Mouse (Mus musculus): ENCODE measurements around the gene Pla2g2c.
A peak's percentile ranks its signal among the peaks of the same experiment; 100 is the strongest.

The Pla2g2c gene

GRCm38 (mm10) chr4:138709944-138710343, 14.6 kb upstream of the Pla2g2c start:
- DNase-seq = no peak

GRCm38 (mm10) chr4:138710633-138711032, 14.0 kb upstream of the Pla2g2c start:
- no peak for DNase-seq

DNA sequence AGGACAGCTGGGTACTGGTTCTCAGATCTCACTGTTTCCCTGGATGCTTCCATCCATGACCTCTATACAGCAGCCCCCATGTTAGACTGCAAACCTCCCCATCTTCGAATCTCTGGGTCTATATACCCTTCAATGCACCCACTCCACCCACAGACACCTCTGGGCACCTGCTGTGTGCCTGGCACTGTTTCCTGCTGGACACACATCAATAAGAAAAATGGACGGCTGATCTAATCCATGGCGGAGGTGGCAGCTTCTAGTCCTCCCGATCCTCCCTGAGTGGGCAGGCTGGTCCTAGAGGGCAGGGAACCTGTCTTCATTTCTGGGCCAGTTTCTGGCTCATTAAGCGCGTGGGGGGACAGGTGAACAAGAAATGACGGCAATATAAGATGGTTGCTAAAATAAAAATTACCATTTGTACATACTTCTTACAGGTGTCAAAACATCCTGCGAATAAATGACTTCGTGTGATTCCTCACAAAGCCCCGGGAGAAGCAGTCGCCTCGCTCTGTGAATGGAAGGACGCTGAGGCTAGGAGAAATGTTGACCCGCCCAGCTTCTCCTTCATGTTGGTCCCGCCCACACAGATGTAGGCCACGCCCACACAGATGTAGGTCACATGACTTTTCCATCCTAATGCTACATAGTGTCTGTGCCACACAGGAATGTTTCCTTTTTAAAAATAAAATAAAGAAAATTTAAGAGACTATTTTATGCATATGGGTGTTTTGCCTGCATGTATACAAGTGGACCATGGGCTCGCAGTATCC, 13.4 kb upstream of the Pla2g2c start:
- DNase-seq = no peak

DNA sequence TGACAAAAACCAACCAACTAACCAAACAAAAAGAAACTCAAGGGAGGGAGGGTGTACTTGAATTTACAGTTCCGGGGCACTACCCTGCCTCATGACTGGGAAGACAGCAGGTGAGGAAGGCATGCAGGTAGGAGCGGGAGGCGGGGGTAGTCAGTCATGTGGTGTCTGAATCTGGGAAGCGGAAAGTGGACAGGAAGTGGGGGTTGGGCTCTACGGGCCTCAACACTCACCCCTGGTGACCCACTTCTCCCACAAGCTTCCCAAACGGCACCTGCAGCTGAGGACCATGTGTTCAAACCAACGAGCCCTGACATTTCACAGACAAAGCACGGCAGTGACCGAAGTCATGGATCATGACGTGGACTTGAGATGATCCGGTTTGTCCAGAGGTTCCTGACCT, 12.5 kb upstream of the Pla2g2c start:
- DNase-seq = no peak

DNA sequence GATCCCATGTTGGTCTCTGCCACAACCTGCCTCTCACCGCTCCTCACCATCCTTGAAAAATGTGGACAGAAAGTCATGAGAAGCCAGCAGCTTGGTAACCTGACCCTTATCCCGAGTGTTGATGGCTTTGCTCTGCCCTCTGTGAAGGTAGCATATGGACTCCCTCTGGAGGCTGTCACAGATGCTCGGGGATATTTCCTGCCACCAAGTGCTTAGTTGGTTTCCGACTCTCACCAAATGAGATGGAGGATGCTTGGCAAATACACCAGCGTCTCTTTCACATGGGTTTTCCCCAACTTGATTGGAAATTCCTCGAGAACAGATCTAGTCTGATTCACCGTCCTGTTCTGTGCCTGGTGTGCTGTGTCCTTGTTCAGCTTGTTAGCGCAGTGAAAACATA, 12.0 kb upstream of the Pla2g2c start:
- no peak for DNase-seq

GRCm38 (mm10) chr4:138714186-138714585, 10.4 kb upstream of the Pla2g2c start:
- DNase-seq = no peak

- DNase-seq = no peak
These were observed 7.9 kb upstream of the Pla2g2c start for GRCm38 (mm10) chr4:138716697-138717096.

DNA sequence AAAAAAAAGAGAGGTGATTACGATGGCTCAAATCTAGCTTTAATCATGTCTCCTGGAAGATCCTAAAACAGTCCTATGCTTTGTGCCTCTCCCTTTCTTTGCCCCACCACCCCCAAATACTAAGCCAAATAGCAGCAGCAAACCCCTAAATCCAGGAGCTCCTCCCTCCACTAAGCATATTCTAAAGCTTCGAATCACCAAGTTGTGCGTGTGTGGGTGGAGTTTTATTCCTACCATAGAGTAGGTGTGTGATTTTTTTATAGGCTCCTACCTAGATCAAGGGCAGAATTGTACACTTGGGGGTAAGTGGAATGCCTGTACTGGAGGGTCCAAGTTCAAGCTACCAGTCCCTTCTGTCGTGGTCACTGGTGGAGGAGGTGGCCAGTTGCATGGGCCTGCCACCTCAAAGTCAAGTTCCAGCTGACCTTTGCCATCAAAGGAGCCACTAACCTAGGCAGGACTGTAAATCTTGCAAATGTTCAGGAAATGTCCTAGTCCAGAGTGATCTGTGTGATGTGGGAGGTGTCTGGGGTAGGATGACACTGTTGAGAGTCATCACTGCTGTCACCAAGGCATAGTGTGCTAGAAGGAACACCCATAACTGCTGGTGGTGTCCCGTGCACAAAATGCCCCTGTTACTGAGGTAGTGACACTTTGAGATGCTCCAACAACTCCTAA, 5.9 kb upstream of the Pla2g2c start:
- DNase-seq = no peak

GRCm38 (mm10) chr4:138719264-138719596, 5.4 kb upstream of the Pla2g2c start:
- no peak for DNase-seq

DNA sequence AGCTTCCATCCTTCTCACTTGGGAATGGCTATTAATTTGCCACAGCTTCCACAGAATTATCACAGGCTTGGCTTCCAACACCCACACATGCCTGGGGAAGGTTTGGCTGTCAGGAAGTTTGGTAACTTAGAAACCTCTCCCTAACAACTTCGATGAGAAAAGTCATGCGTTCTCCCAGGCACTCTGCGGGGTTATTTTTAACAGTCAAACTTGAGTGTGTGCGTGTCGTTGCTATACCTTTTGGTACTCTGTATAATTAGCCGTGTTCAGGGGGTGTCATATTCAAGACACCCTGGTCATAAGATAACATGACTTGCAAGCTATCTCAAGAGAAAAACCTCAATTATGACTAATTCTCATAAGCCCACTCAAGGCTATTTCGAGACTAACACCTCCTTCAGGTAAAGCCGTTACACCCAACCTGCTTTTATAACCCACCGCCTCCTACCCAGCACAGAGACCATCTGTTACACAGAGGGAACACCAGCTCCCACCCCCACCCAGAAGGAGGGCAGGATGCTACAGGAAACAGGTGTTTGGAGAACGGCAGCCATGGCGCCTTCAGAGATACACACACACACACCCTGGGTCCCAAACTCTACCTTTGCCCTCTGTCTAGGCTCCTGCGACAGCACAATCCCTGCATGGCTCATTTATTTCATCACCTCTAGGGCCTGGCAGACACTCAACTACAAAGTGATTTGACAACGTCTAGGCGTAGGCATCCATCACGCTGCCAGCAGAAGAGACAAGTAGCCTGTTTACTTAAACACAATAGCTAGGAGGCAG, 905 bp upstream of the Pla2g2c start:
- peak; percentile 54 to 69 for DNase-seq

DNA sequence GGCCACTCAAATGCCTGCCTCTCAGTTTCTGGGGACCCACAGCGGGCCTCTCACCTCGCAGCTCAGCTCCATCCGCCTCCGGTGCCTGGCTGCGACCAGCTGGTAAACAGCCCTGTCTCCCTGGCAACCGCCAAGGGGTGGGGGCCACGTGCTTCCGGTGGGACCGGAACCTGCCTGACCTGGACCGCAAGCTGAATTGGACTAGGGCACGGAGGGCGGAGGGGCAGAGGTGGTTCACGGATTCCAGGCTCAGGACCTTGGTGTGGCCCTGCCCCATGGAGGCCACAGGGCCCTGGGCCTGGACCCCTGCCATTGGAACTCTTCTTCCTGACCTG, 502 bp downstream of the Pla2g2c start:
- DNase-seq = peak; percentile 70 to 80

DNA sequence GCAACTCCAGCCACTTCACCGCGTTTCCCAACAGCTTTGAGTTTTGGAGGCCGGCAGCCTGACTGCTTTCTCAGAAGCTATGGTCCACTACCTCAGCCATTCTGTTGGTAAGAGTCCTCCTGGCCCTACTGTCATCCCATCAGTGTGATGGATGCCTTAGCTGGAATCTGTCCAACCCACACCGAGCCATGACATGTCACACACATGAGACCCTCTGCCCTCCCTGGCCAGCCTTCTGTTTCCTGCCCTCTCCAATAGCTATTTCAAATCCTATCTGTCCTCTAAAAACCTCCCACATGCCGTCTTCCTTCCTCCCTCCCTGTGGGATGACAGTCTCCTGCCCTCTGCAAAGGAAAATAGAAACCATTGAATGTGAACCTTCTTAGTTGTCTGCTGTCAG, 1.2 kb downstream of the Pla2g2c start:
- DNase-seq = no peak

GRCm38 (mm10) chr4:138729018-138729703, 4.6 kb downstream of the Pla2g2c start:
- no peak for DNase-seq

DNA sequence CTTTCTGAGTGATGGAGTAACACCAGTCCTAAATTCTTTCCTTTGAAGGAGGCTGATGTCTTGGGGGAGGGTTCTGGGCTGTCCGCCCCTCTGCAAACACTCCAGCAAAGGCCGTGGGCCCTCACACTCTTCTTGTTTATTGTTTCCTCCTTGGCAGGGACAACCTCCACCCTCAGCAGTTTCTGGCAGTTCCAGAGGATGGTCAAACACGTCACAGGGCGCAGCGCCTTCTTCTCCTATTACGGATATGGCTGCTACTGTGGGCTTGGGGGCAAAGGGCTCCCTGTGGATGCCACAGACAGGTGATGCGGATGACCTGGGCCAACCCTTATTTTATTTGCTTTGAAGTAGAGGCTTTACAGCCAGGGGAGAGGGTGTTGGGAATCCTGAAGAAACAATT, 9.5 kb downstream of the Pla2g2c start:
- no peak for DNase-seq

- DNase-seq = no peak
These were observed 10.3 kb downstream of the Pla2g2c start for GRCm38 (mm10) chr4:138734863-138735262.

- no peak for DNase-seq
These were observed 12.4 kb downstream of the Pla2g2c start, which contains the start of gene Ubxn10 for GRCm38 (mm10) chr4:138737031-138737430. Gene Ubxn10 (minus strand): TSS chr4:138737167.

DNA sequence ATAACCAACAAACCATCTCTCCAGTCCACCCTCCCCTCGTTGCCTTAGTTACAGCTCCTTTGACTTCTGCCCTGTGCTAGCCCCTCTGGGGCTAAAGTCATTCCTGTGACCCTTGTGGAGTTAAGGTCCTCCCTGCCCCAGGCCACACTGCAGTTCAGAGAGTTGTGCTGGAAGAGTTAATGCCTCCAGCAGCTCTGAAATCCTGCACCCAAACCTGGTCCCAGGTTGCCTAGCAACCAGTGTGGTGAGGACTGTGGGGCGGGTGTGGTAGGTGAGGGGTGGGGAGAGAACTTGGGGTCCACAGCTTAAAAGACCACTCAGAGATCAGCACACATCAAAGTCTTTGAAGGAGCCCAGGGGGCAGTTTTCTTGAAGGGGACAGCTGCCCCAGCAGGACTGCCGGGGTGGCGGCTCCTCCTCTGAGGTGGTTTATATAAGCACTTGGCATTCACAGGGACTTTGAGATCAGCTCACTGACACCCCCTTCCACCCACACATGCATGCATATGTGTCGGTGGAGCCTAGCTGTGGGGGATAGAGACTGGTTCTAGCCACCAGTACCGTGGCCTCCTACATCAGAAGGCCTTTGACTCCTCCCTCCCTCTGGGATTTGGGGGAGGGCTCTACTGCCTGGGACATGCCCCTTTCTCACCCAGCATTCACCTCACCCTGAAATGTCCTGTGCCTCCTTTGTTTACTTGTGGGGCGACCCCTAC, 14.7 kb downstream of the Pla2g2c start:
- DNase-seq = no peak

DNA sequence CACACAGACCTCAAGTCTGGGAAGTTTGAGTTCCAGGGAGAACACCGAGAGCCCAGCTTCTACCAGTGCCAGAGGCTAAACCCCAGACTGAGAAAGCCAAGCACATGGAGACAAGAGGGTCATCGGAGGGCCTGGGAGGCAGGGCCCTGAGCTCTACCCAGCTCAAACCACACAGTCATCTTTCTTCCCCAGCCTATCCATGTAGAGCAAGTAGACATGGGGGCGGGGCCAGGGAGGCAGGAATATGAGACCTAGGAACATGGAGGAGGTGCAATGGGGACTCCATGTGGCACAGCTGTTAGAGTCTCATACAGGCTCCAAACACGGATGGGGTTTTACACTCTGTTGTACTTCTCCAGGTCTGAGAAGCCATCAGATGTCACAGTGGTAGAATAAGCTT, 21.3 kb downstream of the Pla2g2c start:
- no peak for DNase-seq

- DNase-seq = no peak
These were observed 22.3 kb downstream of the Pla2g2c start for GRCm38 (mm10) chr4:138746866-138747265.

GRCm38 (mm10) chr4:138747851-138748250, 23.3 kb downstream of the Pla2g2c start:
- peak in 1 of 2 experiments; percentile 19 for DNase-seq

- no peak for DNase-seq
These were observed 23.9 kb downstream of the Pla2g2c start for GRCm38 (mm10) chr4:138748369-138749072.

DNA sequence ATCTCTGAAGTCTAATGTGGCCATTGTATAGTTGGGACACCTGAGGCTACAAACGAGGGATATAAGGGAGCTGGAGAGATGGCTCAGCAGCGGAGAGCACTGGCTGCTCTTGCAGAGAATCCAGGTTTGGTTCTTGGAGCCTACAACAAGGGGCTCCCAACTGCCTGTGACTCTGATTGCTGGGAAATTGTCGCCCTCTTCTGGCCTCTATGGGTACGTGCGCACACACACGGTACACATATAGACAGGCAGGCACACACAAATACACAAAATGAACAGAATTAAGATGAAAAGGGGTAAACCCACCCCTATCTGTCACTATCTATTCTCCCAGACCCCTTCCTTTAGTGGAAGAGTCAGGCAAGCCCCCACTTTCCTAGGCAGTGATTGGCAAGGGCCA, 28.0 kb downstream of the Pla2g2c start:
- no peak for DNase-seq
